ENCODE assay signal across 21 mouse cellular contexts in genomic region chr8:95384501-95384900, GRCm38 (mm10). TPM values are rescaled to one million over a fixed set of nuclear protein-coding genes. Genes with fewer than 3 reads are reported as not detected.
DNase-seq lines count a peak whose midpoint lies in the region; ATAC-seq and TF ChIP-seq lines count a peak whose summit lies in the region.
"Had no signal": no experiment of that assay in that cellular context is flagged by ENCODE, and none has a peak within 500 bp of the region (broad histone marks: within the 10 kb centered on the region; RNA-seq: fewer than 3 reads in every experiment).

No protein-coding gene starts in this region.

- H3K27me3 ChIP-seq in lung, postnatal 0 days (replicated peaks; ENCODE audit: insufficient read depth, low read length): no peaks in the 10 kb centered on the region
- H3K27me3 ChIP-seq: embryonic facial prominence, embryonic 13.5 days; embryonic facial prominence, embryonic 15.5 days; forebrain, embryonic 12.5 days had no signal

- no peaks in the 10 kb centered on the region for H3K4me1 ChIP-seq in lung, postnatal 0 days (ENCODE audit: insufficient read depth, low read depth, low read length)
- H3K4me1 ChIP-seq: embryonic facial prominence, embryonic 13.5 days; embryonic facial prominence, embryonic 15.5 days; forebrain, embryonic 10.5 days; forebrain, embryonic 12.5 days had no signal

- 56% methylated on average over 3 of the region's 3 CpGs for WGBS in lung, postnatal 0 days

- H3K9ac ChIP-seq in lung, postnatal 0 days (replicated peaks; ENCODE audit: low read depth): no peak overlapping the region
- H3K9ac ChIP-seq: embryonic facial prominence, embryonic 13.5 days; embryonic facial prominence, embryonic 15.5 days; forebrain, embryonic 12.5 days had no signal

- TF ChIP-seq CTCF in lung, postnatal 0 days (IDR thresholded peaks at IDR 0.05): no peak

- H3K36me3 ChIP-seq in lung, postnatal 0 days (ENCODE audit: insufficient read depth, low read length): no peaks in the 10 kb centered on the region
- H3K36me3 ChIP-seq: embryonic facial prominence, embryonic 13.5 days; embryonic facial prominence, embryonic 15.5 days; forebrain, embryonic 10.5 days; forebrain, embryonic 12.5 days had no signal

- no peaks in the 10 kb centered on the region for H3K9me3 ChIP-seq in lung, postnatal 0 days (ENCODE audit: low read length)
- H3K9me3 ChIP-seq: embryonic facial prominence, embryonic 15.5 days; forebrain, embryonic 10.5 days had no signal

- no peak overlapping the region for H3K27ac ChIP-seq in lung, postnatal 0 days (ENCODE audit: low read length)
- H3K27ac ChIP-seq: embryonic facial prominence, embryonic 13.5 days; embryonic facial prominence, embryonic 15.5 days; forebrain, embryonic 10.5 days; forebrain, embryonic 12.5 days had no signal

- H3K4me3 ChIP-seq in lung, postnatal 0 days (ENCODE audit: low read depth, low read length): no peak overlapping the region
- H3K4me3 ChIP-seq: embryonic facial prominence, embryonic 13.5 days; embryonic facial prominence, embryonic 15.5 days; erythroblast, embryonic 14.5 days; forebrain, embryonic 10.5 days; forebrain, embryonic 12.5 days had no signal

- TF ChIP-seq EP300 in lung, postnatal 0 days (IDR thresholded peaks at IDR 0.05): peak; percentile 38; the same call in 1 of the 2 replicates

- peak; percentile 86 for ATAC-seq in lung, postnatal 0 days
- ATAC-seq: forebrain, embryonic 14.5 days; forebrain, embryonic 16.5 days had no signal

- H3K4me2 ChIP-seq in lung, postnatal 0 days (replicated peaks; ENCODE audit: low read depth, low read length): no peak overlapping the region
- H3K4me2 ChIP-seq: embryonic facial prominence, embryonic 13.5 days; embryonic facial prominence, embryonic 15.5 days; forebrain, embryonic 12.5 days had no signal

- peak; percentile 41 for DNase-seq in lung, postnatal 0 days (ENCODE audit: low spot score)
- no peak for DNase-seq in lung, postnatal 10 days
- DNase-seq in lung, postnatal 36 days: peak; percentile 59
- DNase-seq in lung, postnatal 14 days: no peak
- DNase-seq: adrenal gland, adult 2 months; adrenal gland, postnatal 10 days; adrenal gland, postnatal 25 days; cerebellum, adult 11 months; cerebellum, adult 18-20 months; cerebellum, adult 8-10 months; cerebellum, adult 9-11 months; cerebellum, postnatal 14 days; cerebellum, postnatal 36 days; embryo, embryonic 11 days had no signal

RNA-seq across cellular contexts. Expression of gene Mmp15, which starts 32.4 kb away (rescaled TPM):
- 25.8 and 26.0 TPM in 2 replicates for polyA plus RNA-seq in lung, postnatal 0 days (2015; fragmentation: Nextera tagmentation; extraction: Ambion mirVana)

RNA-seq across cellular contexts. Expression of gene Cfap20, which starts 50.2 kb away (rescaled TPM):
- 126 and 138 TPM in 2 replicates for polyA plus RNA-seq in lung, postnatal 0 days (2015; fragmentation: Nextera tagmentation; extraction: Ambion mirVana)

RNA-seq across cellular contexts. Expression of gene Usb1, which starts 52.4 kb away (rescaled TPM):
- 33.8 and 39.2 TPM in 2 replicates for polyA plus RNA-seq in lung, postnatal 0 days (2015; fragmentation: Nextera tagmentation; extraction: Ambion mirVana)

RNA-seq across cellular contexts. Expression of gene Zfp319, which starts 52.8 kb away (rescaled TPM):
- 5.9 and 6.0 TPM in 2 replicates for polyA plus RNA-seq in lung, postnatal 0 days (2015; fragmentation: Nextera tagmentation; extraction: Ambion mirVana)

Comparison
In these comparisons a context has a peak if more than half of its experiments do, and no peak if none do; other contexts are left out.
1. DNase-seq: peak in lung, postnatal 0 days (single experiment) and lung, postnatal 36 days (single experiment); none in lung, postnatal 10 days (single experiment) and lung, postnatal 14 days (single experiment).